Mouse (Mus musculus): ENCODE measurements around the gene Gm20918. TPM values are rescaled to one million over a fixed set of nuclear protein-coding genes. Genes with fewer than 3 reads are reported as not detected.
"Not testable (repeated sequence)": the region's sequence is repeated elsewhere in the genome, so short reads cannot be mapped to it uniquely, and the experiment has no call there.

Gm20918 gene
- not detected in 2 replicates for total RNA-seq (2014; rRNA removed)
- not detected in 2 replicates for polyA plus RNA-seq (2015; fragmentation: Nextera tagmentation; extraction: Ambion mirVana)

DNA sequence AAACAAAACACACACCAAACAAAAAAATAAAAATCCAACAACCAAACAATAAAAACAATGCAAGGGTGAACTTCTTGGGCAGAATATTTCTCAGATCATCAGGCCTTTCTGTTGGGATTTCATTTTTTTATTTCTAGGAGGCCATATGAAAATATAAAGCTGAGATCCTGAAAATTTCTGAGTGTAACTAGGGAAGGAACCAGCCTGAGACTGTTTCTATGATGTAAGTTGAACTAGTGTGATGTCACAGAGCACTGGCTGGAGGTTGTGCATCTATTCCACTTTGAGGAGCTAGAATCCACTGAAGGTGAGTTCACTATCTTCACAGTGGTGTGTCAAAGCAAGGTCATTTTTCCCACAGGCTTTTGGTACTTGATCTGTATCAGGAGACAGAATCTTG, at the start of gene Gm20918:
Gene Gm20918 (plus strand): TSS at position 301 of the 400 bp plus-strand sequence.
- not testable (repeated sequence) for H3K9ac ChIP-seq (replicated peaks; ENCODE audit: low read length); H3K4me3 ChIP-seq (ENCODE audit: low read length); H3K9me3 ChIP-seq (ENCODE audit: low read length); H3K4me2 ChIP-seq (ENCODE audit: low read depth, low read length); H3K27me3 ChIP-seq (ENCODE audit: insufficient read depth, low read length); H3K27ac ChIP-seq; DNase-seq (ENCODE audit: low spot score); H3K36me3 ChIP-seq (ENCODE audit: insufficient read depth, low read length); ATAC-seq; H3K4me1 ChIP-seq (ENCODE audit: insufficient read depth, low read length)

Other genes starting within 250 kb of the Gm20918 start
- gene Gm21820, start 205.5 kb downstream of the Gm20918 start, total RNA-seq (2014; rRNA removed) = not detected in 2 replicates
- gene Gm21820, start 205.5 kb downstream of the Gm20918 start, polyA plus RNA-seq (2015; fragmentation: Nextera tagmentation; extraction: Ambion mirVana) = not detected in 2 replicates